Mouse (Mus musculus) lung, postnatal 0 days (tissue): ENCODE measurements around the gene Tmem74b. TPM values are rescaled to one million over a fixed set of nuclear protein-coding genes. Genes with fewer than 3 reads are reported as not detected.

ENCODE experiments used
- ATAC-seq: fragments of 200-750 bp; cut with Nextera tagmentation; 2 replicates; pipeline ENCODE4 v1.8.0; 2017; ENCODE audit warnings: moderate library complexity
- DNase-seq: peaks from one replicate; pipeline ENCODE4 v3.0.0-alpha.2; 2016; ENCODE audit warnings: low spot score
- H3K27ac ChIP-seq: fragments of 300-500 bp; sonication (generic); 2 replicates; pipeline ENCODE4 v1.5.1; 2014; ENCODE audit warnings: antibody characterized with exemption, mild to moderate bottlenecking, low read length, mixed read lengths
- H3K27me3 ChIP-seq: fragments of 300-500 bp; sonication (generic); replicated peaks from 2 replicates; pipeline ENCODE4 v1.6.1; 2014; ENCODE audit warnings: low read length, mixed read lengths; ENCODE audit not compliant: insufficient read depth
- H3K36me3 ChIP-seq: fragments of 300-500 bp; sonication (generic); 2 replicates; pipeline ENCODE4 v1.6.1; 2014; ENCODE audit warnings: low read length, mixed read lengths; ENCODE audit not compliant: insufficient read depth
- H3K4me1 ChIP-seq: fragments of 300-500 bp; sonication (generic); 2 replicates; pipeline ENCODE4 v1.6.1; 2014; ENCODE audit warnings: antibody characterized with exemption, low read depth, low read length, mixed read lengths; ENCODE audit not compliant: insufficient read depth
- H3K4me2 ChIP-seq: fragments of 300-500 bp; sonication (generic); replicated peaks from 2 replicates; pipeline ENCODE4 v1.6.1; 2014; ENCODE audit warnings: low read depth, mild to moderate bottlenecking, low read length, moderate library complexity, mixed read lengths
- H3K4me3 ChIP-seq: fragments of 300-500 bp; sonication (generic); 2 replicates; pipeline ENCODE4 v1.5.1; 2014; ENCODE audit warnings: low read depth, low read length
- H3K9ac ChIP-seq: fragments of 300-500 bp; sonication (generic); replicated peaks from 2 replicates; pipeline ENCODE4 v1.6.1; 2014; ENCODE audit warnings: low read depth, mild to moderate bottlenecking
- H3K9me3 ChIP-seq: fragments of 300-500 bp; sonication (generic); 2 replicates; pipeline ENCODE4 v1.6.1; 2016; ENCODE audit warnings: low read length, mixed read lengths
- CTCF ChIP-seq: IDR thresholded peaks from 2 replicates; pipeline ENCODE4 v1.5.1; 2016; ENCODE audit warnings: antibody characterized with exemption, mild to moderate bottlenecking
- EP300 ChIP-seq: IDR thresholded peaks from 2 replicates; pipeline ENCODE4 v1.6.1; 2016; ENCODE audit warnings: antibody characterized with exemption, mild to moderate bottlenecking, control low read depth
- WGBS: fragments of 180-500 bp; shearing (Covaris S2); extraction: QIAGEN DNeasy Blood & Tissue Kit; methylation state at CpG from one replicate; pipeline ENCODE4 v1.1.7; 2014; 5-methylcytosine and 5-hydroxymethylcytosine counted together
- polyA plus RNA-seq: library from polyadenylated mRNA; unstranded; fragments of >200 nt; fragmentation: Nextera tagmentation; extraction: Ambion mirVana; gene quantifications from 2 replicates; pipeline ENCODE4 v1.2.1, GENCODE M21; 2015

Gene Tmem74b
- polyA plus RNA-seq, 1 experiment from 2014 or later = 0.63 TPM

DNA sequence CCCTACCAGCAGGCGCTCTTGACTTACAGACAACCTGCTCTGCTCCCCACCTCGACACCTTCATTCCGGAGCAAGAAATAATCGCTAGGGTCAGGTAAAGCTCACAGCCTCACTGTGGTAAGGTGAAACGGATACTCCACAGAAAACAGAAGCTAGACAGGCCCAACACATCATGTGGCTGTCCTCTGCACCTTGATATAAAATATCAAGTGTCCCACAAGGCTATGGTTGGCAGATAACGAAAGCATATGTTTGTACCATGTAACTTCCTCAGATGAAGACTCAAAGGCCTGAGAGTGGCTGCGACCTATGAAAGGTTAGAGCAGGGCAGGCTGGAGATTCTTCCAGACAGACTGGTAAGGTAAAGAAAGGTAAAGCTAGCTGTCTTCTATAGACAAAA, 37.7 kb downstream of the Tmem74b start:
- H3K36me3 ChIP-seq = no peaks in the 10 kb centered on the region
- H3K4me2 ChIP-seq = no peak overlapping the region
- H3K27me3 ChIP-seq = no peaks in the 10 kb centered on the region
- H3K4me3 ChIP-seq = no peak overlapping the region
- H3K9ac ChIP-seq = no peak overlapping the region
- H3K9me3 ChIP-seq = no peaks in the 10 kb centered on the region
- DNase-seq = no peak
- no peak for TF ChIP-seq EP300
- TF ChIP-seq CTCF = no peak
- WGBS = 83% methylated on average over 7 of the region's 7 CpGs
- peaks cover 6% of the 10 kb centered on the region; the same call in 1 of the 2 replicates for H3K4me1 ChIP-seq
- H3K27ac ChIP-seq = no peak overlapping the region
- ATAC-seq = no peak

GRCm38 (mm10) chr2:151740741-151741526, 39.1 kb downstream of the Tmem74b start:
- DNase-seq = peak; percentile 90
- no peaks in the 10 kb centered on the region for H3K9me3 ChIP-seq
- H3K4me1 ChIP-seq = peaks cover 6% of the 10 kb centered on the region; the same call in 1 of the 2 replicates
- under 1% methylated on average over 61 of the region's 61 CpGs for WGBS
- H3K4me3 ChIP-seq = peak overlapping the region; percentile 92
- H3K27ac ChIP-seq = peak overlapping the region; percentile 80
- no peaks in the 10 kb centered on the region for H3K36me3 ChIP-seq
- H3K9ac ChIP-seq = peak overlapping the region; percentile 83
- TF ChIP-seq EP300 (no peak), CTCF (no peak; the same call in 1 of the 2 replicates)
- H3K27me3 ChIP-seq = no peaks in the 10 kb centered on the region
- ATAC-seq = peak; percentile 91
- H3K4me2 ChIP-seq = peak overlapping the region; percentile 91

DNA sequence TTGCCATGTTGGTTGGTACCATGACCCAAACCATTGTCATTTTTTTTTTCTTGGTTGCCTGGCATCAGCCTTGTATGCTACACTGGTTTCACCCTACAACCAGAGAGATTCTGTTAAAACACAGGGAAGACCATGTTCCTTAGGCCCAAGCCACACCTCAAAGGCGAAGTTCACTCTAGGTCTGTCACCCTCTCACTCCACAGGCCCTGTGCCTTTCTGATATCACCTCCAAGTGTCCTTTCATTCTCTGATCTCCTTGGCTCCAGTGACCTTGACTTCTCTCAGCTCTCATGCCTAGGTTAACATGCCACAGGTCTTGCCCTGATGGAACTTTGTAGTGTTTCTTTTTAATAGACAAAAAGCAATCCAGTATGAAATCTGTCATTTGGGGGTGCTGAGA, 40.3 kb downstream of the Tmem74b start:
- Histone ChIP-seq H3K9me3 (no peaks in the 10 kb centered on the region), H3K27ac (no peak overlapping the region), H3K36me3 (no peaks in the 10 kb centered on the region), H3K9ac (no peak overlapping the region), H3K4me2 (no peak overlapping the region), H3K4me3 (no peak overlapping the region), H3K4me1 (peaks cover 6% of the 10 kb centered on the region; the same call in 1 of the 2 replicates), H3K27me3 (no peaks in the 10 kb centered on the region)
- TF ChIP-seq CTCF = no peak
- TF ChIP-seq EP300 = no peak
- ATAC-seq (no peak), DNase-seq (no peak)
- 100% methylated on average over 1 of the region's 1 CpGs for WGBS

- Histone ChIP-seq H3K9ac (no peak overlapping the region), H3K4me2 (no peak overlapping the region), H3K4me1 (peaks cover 6% of the 10 kb centered on the region; the same call in 1 of the 2 replicates), H3K4me3 (no peak overlapping the region), H3K36me3 (no peaks in the 10 kb centered on the region), H3K27ac (no peak overlapping the region), H3K27me3 (no peaks in the 10 kb centered on the region), H3K9me3 (no peaks in the 10 kb centered on the region)
- TF ChIP-seq CTCF = no peak
- TF ChIP-seq EP300 = no peak
- no peak for ATAC-seq
- DNase-seq = no peak
- 53% methylated on average over 6 of the region's 6 CpGs for WGBS
Observed at GRCm38 (mm10) chr2:151742850-151743679, 41.3 kb downstream of the Tmem74b start.

- Histone ChIP-seq H3K9me3 (no peaks in the 10 kb centered on the region), H3K36me3 (no peaks in the 10 kb centered on the region), H3K27ac (no peak within 1 kb of the TSS), H3K4me1 (peaks cover 6% of the 10 kb centered on the region; the same call in 1 of the 2 replicates), H3K9ac (no peak within 1 kb of the TSS), H3K27me3 (no peaks in the 10 kb centered on the region), H3K4me2 (no peak within 1 kb of the TSS), H3K4me3 (no peak within 1 kb of the TSS)
- ATAC-seq (no peak), DNase-seq (no peak)
- TF ChIP-seq CTCF (no peak), EP300 (no peak)
Observed at GRCm38 (mm10) chr2:151743845-151744244, 42.0 kb downstream of the Tmem74b start, which contains the start of gene Psmf1. TSS of gene Psmf1 (minus strand) at chr2:151744186.
